Comparison of ENCODE assay signal across 10 mouse cellular contexts in the genomic region with DNA sequence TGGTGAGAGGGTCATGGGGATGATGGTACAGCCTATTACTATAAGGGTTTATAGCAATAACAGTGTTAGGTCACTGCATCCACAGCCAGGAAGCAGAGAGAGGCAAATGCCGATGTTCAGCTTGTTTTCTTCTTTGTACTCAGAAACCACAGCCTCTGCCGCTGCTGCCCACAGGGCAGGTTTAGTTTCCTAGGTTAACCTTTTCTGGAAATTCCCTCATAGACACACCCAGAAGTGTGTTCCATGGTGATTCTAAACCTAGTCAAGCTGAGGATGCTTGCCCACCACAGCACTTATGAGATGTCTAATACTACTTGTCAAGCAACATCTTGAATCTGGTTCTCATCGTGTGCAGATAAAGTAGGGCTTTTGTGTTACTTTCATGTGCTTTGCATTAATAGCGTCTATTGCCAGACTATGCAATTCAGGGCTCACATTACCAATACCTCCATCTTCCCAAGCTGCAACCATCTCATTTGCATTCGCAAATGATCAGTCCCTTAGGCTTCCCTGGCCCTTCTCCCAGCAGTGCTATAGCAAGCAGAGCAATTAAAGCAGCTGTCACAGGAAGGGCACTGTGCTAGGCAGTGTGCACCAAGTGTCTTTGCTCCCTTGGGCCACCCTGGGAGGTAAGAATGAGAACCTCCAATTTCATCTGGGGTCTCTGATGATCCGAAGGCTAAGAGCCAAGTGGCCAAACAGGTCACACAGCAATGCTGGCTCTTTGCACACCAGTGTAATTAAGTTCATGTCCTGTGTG.
A peak's percentile ranks its signal among the peaks of the same experiment; 100 is the strongest.
DNase-seq lines count a peak whose midpoint lies in the region; ATAC-seq and TF ChIP-seq lines count a peak whose summit lies in the region.
"Had no signal": no experiment of that assay in that cellular context is flagged by ENCODE, and none has a peak within 500 bp of the region (broad histone marks: within the 10 kb centered on the region; RNA-seq: fewer than 3 reads in every experiment).

No protein-coding gene starts in this region.

- no peaks in the 10 kb centered on the region for H3K9me3 ChIP-seq in CH12.LX (replicated peaks; ENCODE audit: low read length)
- no peaks in the 10 kb centered on the region for H3K9me3 ChIP-seq in forebrain, embryonic 14.5 days (replicated peaks; ENCODE audit: control insufficient read depth, low read length)
- H3K9me3 ChIP-seq in midbrain, embryonic 14.5 days (ENCODE audit: control insufficient read depth, low read length) = no peaks in the 10 kb centered on the region
- H3K9me3 ChIP-seq in kidney, embryonic 15.5 days (replicated peaks) = no peaks in the 10 kb centered on the region

- dilution Hi-C loops in CH12.LX (cut with MboI; ENCODE audit: extremely low pct_ligation_motif_present, extremely low pct_unique_long_range_greater_than_20kb, low sequenced_read_pairs) = no loop called here

- ATAC-seq in forebrain, embryonic 14.5 days = peak; percentile 90
- ATAC-seq in midbrain, embryonic 14.5 days (ENCODE audit: low FRiP score, low TSS enrichment) = peak; percentile 60; the same call in 1 of the 2 replicates
- no peak for ATAC-seq in kidney, embryonic 15.5 days (replicated peaks; ENCODE audit: low FRiP score)

- TF ChIP-seq RAD21 in CH12.LX (IDR thresholded peaks at IDR 0.05; ENCODE audit: low read depth, low read length) = no peak; the same call in 1 of the 2 replicates

- no peaks in the 10 kb centered on the region for H3K79me2 ChIP-seq in CH12.LX (replicated peaks; ENCODE audit: control insufficient read depth, extremely low read depth, insufficient read depth, poor library complexity, severe bottlenecking)

- in situ Hi-C loops in CH12.LX (cut with MboI; ENCODE audit: low pct_ligation_motif_present, low pct_unique_long_range_greater_than_20kb, low sequenced_read_pairs) = no loop called here

- no peak overlapping the region for H3K9ac ChIP-seq in CH12.LX (ENCODE audit: insufficient read depth, low read depth)
- H3K9ac ChIP-seq in forebrain, embryonic 14.5 days (ENCODE audit: low read length) = no peak overlapping the region
- no peak overlapping the region for H3K9ac ChIP-seq in midbrain, embryonic 14.5 days (replicated peaks; ENCODE audit: low read length)
- H3K9ac ChIP-seq in kidney, embryonic 15.5 days = no peak overlapping the region

- TF ChIP-seq POLR2A in CH12.LX (IDR thresholded peaks at IDR 0.05; ENCODE audit: low read depth, low read length) = 0 out of 2 replicates have a peak, but pooled peaks have one; percentile 22

- 28% methylated on average over 6 of the region's 6 CpGs for WGBS in forebrain, embryonic 14.5 days
- 54% methylated on average over 6 of the region's 6 CpGs for whole genome bisulfite sequencing in midbrain, embryonic 14.5 days
- WGBS in kidney, embryonic 15.5 days = 64% methylated on average over 6 of the region's 6 CpGs

- DNase-seq in CD4-positive, CD25-positive, alpha-beta regulatory T cell, adult 2 months (ENCODE audit: low read depth, low spot score) = peak; percentile 2
- DNase-seq in CH12.LX (ENCODE audit: extremely low read depth) = peak; percentile 89
- DNase-seq in forebrain, embryonic 14.5 days (ENCODE audit: low spot score) = peak; percentile 87
- DNase-seq in midbrain, embryonic 14.5 days = peak; percentile 53
- no peak for DNase-seq in layer of hippocampus, adult 9-11 months
- DNase-seq in ovary, postnatal 14 days (ENCODE audit: low spot score) = no peak
- DNase-seq: cerebellum, adult 18-20 months; heart, postnatal 10 days; kidney, adult 18-20 months had no signal

- H3K4me2 ChIP-seq in CH12.LX (ENCODE audit: insufficient read depth, low read depth, poor library complexity, severe bottlenecking) = peak overlapping the region; percentile 24; the same call in 1 of the 2 replicates
- H3K4me2 ChIP-seq in forebrain, embryonic 14.5 days (ENCODE audit: low read length) = no peak overlapping the region
- no peak overlapping the region for H3K4me2 ChIP-seq in midbrain, embryonic 14.5 days (ENCODE audit: low read length)
- no peak overlapping the region for H3K4me2 ChIP-seq in kidney, embryonic 15.5 days

- no peaks in the 10 kb centered on the region for H3K36me3 ChIP-seq in CH12.LX (replicated peaks in 1 of 2; ENCODE audit: control insufficient read depth in 1 of 2, insufficient read depth in 1 of 2, low read length in 1 of 2)
- H3K36me3 ChIP-seq in forebrain, embryonic 14.5 days (ENCODE audit: control insufficient read depth, insufficient read depth, low read length) = no peaks in the 10 kb centered on the region
- H3K36me3 ChIP-seq in midbrain, embryonic 14.5 days (ENCODE audit: control insufficient read depth, insufficient read depth, low read length) = no peaks in the 10 kb centered on the region
- no peaks in the 10 kb centered on the region for H3K36me3 ChIP-seq in kidney, embryonic 15.5 days

- peak overlapping the region in 1 of 3 experiments; percentile 2 for H3K4me3 ChIP-seq in CH12.LX (replicated peaks in 1 of 3; ENCODE audit: low read depth in 2 of 3, low read length in 2 of 3, poor library complexity in 1 of 3)
- H3K4me3 ChIP-seq in forebrain, embryonic 14.5 days (ENCODE audit: low read depth, low read length) = no peak overlapping the region
- H3K4me3 ChIP-seq in midbrain, embryonic 14.5 days (replicated peaks; ENCODE audit: low read depth, low read length) = no peak overlapping the region
- no peak overlapping the region for H3K4me3 ChIP-seq in kidney, embryonic 15.5 days (replicated peaks)

- peak; percentile 76 for TF ChIP-seq EP300 in CH12.LX (IDR thresholded peaks at IDR 0.05; ENCODE audit: low read length)

- peaks cover 13% of the 10 kb centered on the region for H3K27me3 ChIP-seq in CH12.LX (replicated peaks)
- H3K27me3 ChIP-seq in forebrain, embryonic 14.5 days (replicated peaks; ENCODE audit: control insufficient read depth, insufficient read depth, low read length) = no peaks in the 10 kb centered on the region
- H3K27me3 ChIP-seq in midbrain, embryonic 14.5 days (ENCODE audit: control insufficient read depth, insufficient read depth, low read length) = no peaks in the 10 kb centered on the region
- H3K27me3 ChIP-seq in kidney, embryonic 15.5 days = peaks cover 20% of the 10 kb centered on the region; the same call in 1 of the 2 replicates

- peaks cover 13 to 55% of the 10 kb centered on the region in 2 experiments for H3K4me1 ChIP-seq in CH12.LX (ENCODE audit: control insufficient read depth in 1 of 2, insufficient read depth in 2 of 2)
- H3K4me1 ChIP-seq in forebrain, embryonic 14.5 days (ENCODE audit: control insufficient read depth, insufficient read depth, low read length) = peaks cover 16% of the 10 kb centered on the region
- peaks cover 9% of the 10 kb centered on the region; the same call in 1 of the 2 replicates for H3K4me1 ChIP-seq in midbrain, embryonic 14.5 days (ENCODE audit: control insufficient read depth, insufficient read depth, low read length)
- no peaks in the 10 kb centered on the region for H3K4me1 ChIP-seq in kidney, embryonic 15.5 days

- no peak for TF ChIP-seq CTCF in CH12.LX (conservative IDR thresholded peaks at IDR 0.05 in 1 of 2, IDR thresholded peaks at IDR 0.05 in 1 of 2; ENCODE audit: low read depth in 2 of 2, low read length in 2 of 2)

- H3K27ac ChIP-seq in CH12.LX (ENCODE audit: insufficient read depth, low read depth) = no peak overlapping the region
- H3K27ac ChIP-seq in forebrain, embryonic 14.5 days (ENCODE audit: low read depth, low read length) = no peak overlapping the region
- 0 out of 2 replicates have a peak overlapping the region, but pooled peaks have one; percentile 14 for H3K27ac ChIP-seq in midbrain, embryonic 14.5 days (replicated peaks; ENCODE audit: low read depth, low read length)
- no peak overlapping the region for H3K27ac ChIP-seq in kidney, embryonic 15.5 days

TF ChIP-seq in CH12.LX, 34 proteins besides CTCF, POLR2A, EP300 and RAD21 (continues in another document):
- TF ChIP-seq ELF1 (IDR thresholded peaks at IDR 0.05; ENCODE audit: low read depth, low read length) (peak; percentile 24; the same call in 1 of the 2 replicates), POLR2AphosphoS2 (IDR thresholded peaks at IDR 0.05; ENCODE audit: low read depth, low read length) (no peak), CHD2 (IDR thresholded peaks at IDR 0.05; ENCODE audit: low read length) (peak; percentile 19; the same call in 1 of the 2 replicates), MXI1 (IDR thresholded peaks at IDR 0.05; ENCODE audit: low read depth, low read length) (no peak), SMC3 (IDR thresholded peaks at IDR 0.05; ENCODE audit: low read depth, low read length) (no peak), USF1 (IDR thresholded peaks at IDR 0.05; ENCODE audit: low read depth, low read length) (no peak), NRF1 (IDR thresholded peaks at IDR 0.05; ENCODE audit: low read depth, low read length) (no peak), BHLHE40 (IDR thresholded peaks at IDR 0.05; ENCODE audit: low read depth, low read length) (peak; percentile 71), TBP (conservative IDR thresholded peaks at IDR 0.05; ENCODE audit: low read depth, low read length) (peak; percentile 88), ZKSCAN1 (IDR thresholded peaks at IDR 0.05; ENCODE audit: borderline replicate concordance, low read depth, low read length) (no peak), MYC (IDR thresholded peaks at IDR 0.05; ENCODE audit: low read depth, low read length) (no peak), E2F4 (IDR thresholded peaks at IDR 0.05; ENCODE audit: insufficient replicate concordance, low read depth, low read length) (no peak), TCF12 (IDR thresholded peaks at IDR 0.05; ENCODE audit: low read depth, low read length) (0 out of 2 replicates have a peak, but pooled peaks have one; percentile 24), JUND (conservative IDR thresholded peaks at IDR 0.05; ENCODE audit: low read depth, low read length) (peak; percentile 37; the same call in 1 of the 2 replicates), MAZ (IDR thresholded peaks at IDR 0.05; ENCODE audit: low read depth, low read length) (no peak), GABPA (IDR thresholded peaks at IDR 0.05; ENCODE audit: insufficient replicate concordance, low read depth, low read length) (no peak), RCOR1 (conservative IDR thresholded peaks at IDR 0.05; ENCODE audit: low read depth, low read length) (peak; percentile 70; the same call in 1 of the 2 replicates), HCFC1 (IDR thresholded peaks at IDR 0.05; ENCODE audit: low read depth, low read length) (peak; percentile 10; the same call in 1 of the 2 replicates), ZNF384 (IDR thresholded peaks at IDR 0.05; ENCODE audit: low read depth, low read length) (no peak), CHD1 (IDR thresholded peaks at IDR 0.05; ENCODE audit: low read depth, low read length) (no peak), ZC3H11A (IDR thresholded peaks at IDR 0.05; ENCODE audit: low read depth, low read length) (no peak), KAT2A (IDR thresholded peaks at IDR 0.05; ENCODE audit: insufficient replicate concordance, low read length) (no peak), JUN (IDR thresholded peaks at IDR 0.05; ENCODE audit: insufficient read depth, low read depth, low read length) (no peak), MAX (IDR thresholded peaks at IDR 0.05; ENCODE audit: low read length) (peak; percentile 69), IRF4 (IDR thresholded peaks at IDR 0.05; ENCODE audit: low read depth, low read length) (peak; percentile 69)

Comparison
In these comparisons a context has a peak if more than half of its experiments do, and no peak if none do; other contexts are left out.
1. DNase-seq: peak in CD4-positive, CD25-positive, alpha-beta regulatory T cell, adult 2 months (single experiment), CH12.LX (single experiment), forebrain, embryonic 14.5 days (single experiment) and midbrain, embryonic 14.5 days (single experiment); none in layer of hippocampus, adult 9-11 months (single experiment) and ovary, postnatal 14 days (single experiment).